Mouse (Mus musculus): ENCODE measurements around the gene Eng.

Eng gene

DNA sequence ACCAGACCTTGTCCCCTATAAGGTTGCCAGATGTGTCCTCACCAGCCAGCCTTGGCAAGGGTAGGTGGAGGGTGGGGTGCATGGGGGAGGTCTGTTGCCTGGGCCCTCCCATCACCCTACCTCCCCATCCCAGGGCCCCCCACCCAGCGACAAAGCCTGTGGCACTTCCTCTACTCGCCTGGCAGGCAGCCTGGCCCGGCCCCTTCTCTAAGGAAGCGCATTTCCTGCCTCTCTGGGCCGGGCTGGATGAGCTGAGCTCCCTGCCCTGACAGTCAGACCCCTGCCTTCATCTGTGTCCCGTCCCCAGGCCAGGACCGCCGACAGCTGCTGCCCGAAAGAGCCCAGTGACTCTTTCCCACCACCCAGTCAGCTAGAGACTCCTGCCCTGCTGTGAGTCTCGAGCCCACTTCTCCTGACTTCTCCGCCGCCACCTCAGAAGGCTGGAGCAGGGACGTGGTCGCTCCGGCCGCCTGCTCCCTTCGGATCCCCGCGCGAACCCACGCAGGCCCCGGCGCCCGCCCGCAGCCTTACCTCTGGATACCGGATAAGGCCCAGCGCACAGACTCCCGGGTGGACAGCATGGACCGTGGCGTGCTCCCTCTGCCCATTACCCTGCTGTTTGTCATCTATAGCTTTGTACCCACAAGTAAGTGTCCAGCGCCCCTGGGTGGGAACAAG is at the start of gene Eng:
TSS of gene Eng (plus strand) at position 217 of the 678 bp plus-strand sequence.
- peak; percentile 70 for DNase-seq (ENCODE audit: low spot score)

DNA sequence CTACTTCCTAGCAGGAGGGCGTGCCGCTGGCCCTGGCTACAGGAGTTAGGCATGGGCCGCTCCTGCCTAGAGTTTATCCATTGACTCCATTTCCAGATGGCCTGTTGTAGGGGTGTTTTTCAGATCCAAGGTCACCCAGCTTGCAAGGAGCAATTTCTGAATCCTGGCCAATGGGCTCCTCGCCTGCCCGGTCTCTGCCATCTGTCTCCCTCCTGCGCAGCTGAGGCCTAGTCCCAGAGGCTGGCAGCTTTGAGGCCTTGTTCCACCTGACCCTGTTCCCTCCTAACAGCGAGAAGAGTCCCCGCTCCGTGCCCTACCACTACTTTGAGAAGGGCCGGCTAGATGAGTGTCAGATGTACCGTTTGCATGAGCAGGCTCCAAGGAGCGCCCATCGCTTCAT is 49.7 kb upstream of the Eng start:
- peak; percentile 57 for DNase-seq (ENCODE audit: low spot score)

DNA sequence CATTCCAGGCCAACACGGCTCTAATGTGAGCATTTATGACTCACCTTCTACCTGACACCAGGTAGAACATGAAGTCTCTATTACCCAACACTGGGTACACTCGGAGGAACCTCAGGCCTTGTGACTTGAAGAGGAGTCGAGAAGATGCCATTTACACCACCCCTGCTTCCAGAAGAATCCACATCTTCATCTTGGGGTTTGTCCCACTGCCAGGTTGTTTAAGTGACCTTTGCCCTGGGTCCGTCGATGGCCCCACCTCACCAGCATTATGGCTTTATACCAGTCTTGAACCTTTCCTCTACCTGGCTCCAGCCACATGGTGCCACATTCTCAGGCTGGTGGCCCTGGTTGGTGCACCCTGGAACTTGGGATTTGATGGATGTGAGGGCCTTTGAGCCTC is 49.1 kb upstream of the Eng start:
- no peak for DNase-seq (ENCODE audit: low spot score)

DNA sequence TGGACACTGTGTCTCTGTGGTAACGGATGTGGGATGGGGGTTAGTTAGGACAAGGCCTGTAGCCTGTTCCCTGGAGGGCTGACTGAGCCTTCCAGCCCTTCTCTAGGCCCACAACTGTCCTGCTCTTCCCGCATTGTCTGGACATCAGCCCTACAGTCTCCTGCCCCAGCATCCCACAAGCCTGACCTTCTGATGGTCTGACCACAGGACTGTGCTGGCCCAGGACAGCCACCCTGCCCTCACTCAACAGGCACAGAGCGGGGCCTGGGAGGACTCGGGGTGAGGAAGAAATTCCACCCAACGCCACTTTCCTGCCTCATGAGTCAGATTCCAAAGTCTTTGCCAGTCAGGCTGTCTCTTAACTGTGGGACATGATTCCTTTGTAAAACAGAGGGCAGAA is 48.7 kb upstream of the Eng start:
- DNase-seq (ENCODE audit: low spot score), result no peak

DNA sequence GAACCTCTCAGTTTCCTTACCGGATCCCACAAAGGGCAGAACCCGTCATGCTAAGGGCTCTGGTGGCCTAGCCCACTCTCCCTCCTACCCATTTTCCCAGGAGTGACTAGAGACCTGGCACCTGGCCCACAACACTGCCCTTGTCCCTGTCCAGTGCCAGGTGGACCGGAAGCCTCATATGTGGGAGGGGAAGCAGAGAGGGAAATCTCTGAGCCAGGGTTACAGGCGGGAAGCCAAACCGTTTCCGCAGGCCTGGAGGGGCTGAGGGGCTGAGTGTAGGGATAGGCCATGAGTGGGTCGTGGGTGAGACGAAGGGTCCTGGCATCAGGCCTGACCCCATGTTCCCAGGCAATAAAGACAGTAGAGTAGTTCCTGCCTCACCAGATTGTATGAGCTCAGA is 47.9 kb upstream of the Eng start:
- DNase-seq (ENCODE audit: low spot score), result peak; percentile 73

DNA sequence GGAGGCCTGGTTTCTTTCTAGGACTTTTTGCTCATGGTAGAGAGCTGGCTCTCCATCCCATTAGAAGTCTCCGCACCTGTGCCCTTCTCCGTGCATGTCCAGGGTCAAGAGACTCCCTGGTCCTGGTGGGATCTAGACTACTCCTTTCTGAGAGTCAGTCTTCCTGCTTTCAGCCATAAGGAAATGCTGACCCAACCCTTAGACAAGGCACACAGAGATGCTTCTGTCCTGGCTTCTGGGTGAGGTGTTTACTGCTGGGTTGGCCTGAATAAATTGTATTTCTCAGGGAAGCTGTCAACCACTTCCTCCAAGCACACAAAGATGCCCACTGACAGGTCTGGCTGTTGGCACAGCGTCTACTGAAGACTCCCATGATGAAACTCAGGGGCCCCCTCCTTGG is 47.0 kb upstream of the Eng start, which contains the start of gene St6galnac6:
TSS of gene St6galnac6 (plus strand) at position 301 of the 400 bp plus-strand sequence.
- no peak for DNase-seq (ENCODE audit: low spot score)

DNA sequence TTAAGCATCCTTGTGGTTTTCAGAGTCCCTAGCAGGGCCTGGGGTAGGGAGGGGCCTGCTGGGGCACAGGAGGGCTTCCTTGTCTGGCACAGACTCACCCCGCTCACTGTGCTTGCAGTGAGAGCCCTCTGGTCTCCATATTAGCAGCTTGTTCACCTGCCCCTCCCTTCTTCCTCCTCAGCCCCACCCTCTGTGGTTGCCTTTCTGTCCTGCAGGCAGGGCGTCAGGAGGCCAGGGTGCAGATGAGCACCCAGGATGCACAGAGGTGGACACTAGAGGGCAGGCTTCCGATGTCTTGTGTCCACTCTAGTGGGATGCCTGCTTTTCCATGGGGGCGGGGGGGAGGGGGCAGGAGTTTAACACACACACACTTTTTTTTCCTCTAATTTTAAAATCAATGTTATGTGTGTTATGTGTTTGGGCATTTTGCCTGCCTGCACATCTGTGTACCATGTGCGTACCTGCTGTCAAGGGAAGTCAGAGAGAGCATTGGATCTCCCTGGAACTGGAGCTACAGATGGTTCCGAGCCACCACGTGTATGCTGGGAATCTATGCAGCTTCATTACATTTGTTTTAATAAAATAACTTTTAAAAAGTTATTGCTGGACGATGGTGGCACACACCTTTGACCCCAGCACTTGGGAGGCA is 44.9 kb upstream of the Eng start:
- DNase-seq (ENCODE audit: low spot score), result peak; percentile 75

DNA sequence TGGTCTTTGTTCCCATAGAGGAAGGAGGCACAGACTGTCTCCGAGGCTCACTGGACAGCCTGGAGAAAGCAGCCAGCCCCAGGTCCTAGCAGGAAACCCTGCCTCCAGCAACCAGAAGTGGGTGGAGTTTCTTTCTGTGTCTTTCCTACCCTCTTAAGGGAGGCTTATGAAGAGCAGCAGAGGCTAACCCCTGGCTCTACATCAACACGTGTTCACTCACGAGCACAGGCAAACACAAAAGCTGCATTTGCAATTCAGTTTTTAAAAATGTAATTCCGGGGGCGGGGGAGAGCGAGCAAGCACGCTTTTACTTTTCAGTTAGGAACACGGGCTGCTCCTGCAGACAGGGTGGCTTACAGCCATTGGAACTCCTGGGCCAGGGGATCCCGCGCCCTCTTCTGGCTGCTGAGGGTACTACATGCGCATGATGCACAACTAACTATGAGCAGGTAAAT is 43.8 kb upstream of the Eng start:
- DNase-seq (ENCODE audit: low spot score), result peak; percentile 94

DNA sequence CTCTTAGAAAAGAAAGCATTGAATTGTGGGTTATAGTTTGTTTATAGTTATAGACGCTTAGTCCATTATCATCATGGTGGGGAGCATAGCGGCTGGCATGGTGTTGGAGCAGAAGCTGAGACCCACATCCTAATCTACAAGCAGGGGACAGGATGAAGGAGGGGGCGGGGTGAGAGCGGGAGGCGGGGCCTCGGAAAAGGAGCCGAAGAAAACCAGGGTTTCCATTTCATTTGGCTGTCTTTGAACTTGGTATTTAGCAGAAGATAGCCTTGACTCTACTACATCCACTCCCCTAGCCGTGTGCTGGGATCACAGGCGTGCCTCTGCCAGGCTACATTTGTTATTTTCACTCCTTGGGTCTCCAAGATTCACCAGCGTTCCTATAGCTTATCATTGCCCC is 41.8 kb upstream of the Eng start:
- DNase-seq (ENCODE audit: low spot score), result no peak

DNA sequence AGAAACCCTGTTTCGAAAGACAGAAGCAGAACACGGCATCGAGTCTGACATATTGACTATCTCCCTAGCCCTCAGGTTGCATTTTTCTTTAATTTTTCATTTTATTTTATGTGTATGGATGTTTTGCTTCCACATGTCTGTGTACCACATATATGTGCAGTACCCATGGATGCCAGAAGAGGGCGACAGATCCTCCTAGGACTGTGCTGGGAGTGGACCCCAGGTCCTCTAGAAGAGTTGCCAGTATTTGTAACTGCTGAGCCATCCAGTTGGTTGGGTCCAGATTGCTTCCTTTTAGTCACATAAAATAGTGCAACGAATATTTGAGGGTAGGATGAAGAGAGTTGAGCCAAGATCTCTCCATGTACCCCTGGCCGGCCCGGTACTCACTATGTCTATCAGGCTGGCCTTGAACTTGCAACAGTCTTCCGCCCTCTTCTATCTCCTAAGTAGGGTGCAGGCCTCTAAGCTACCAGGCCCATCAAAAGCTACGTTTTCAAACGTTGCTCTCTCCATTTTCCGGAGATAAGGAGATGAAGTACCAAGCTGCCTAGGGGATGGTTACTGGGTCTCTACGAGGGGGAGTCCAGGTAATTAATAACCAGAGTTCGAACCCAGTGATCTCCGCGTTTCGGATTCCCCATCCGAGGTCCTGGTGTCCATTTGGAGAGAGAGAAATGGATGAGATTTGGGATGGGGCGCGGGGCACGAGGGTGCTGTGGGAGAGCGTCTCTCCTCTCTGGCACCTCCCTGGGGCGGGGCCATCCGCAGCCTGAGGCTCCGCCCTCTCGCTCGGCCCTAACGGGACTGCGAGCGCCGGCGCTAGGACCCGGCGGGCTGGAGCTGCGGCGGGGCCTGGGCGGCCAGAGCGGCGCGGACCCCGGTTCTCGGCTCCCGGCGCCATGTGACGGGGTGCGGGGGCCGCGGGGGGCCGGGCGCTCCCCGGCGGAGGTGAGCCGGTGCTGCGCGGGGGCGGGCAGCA is 39.9 kb upstream of the Eng start:
- DNase-seq (ENCODE audit: low spot score), result peak; percentile 96

DNA sequence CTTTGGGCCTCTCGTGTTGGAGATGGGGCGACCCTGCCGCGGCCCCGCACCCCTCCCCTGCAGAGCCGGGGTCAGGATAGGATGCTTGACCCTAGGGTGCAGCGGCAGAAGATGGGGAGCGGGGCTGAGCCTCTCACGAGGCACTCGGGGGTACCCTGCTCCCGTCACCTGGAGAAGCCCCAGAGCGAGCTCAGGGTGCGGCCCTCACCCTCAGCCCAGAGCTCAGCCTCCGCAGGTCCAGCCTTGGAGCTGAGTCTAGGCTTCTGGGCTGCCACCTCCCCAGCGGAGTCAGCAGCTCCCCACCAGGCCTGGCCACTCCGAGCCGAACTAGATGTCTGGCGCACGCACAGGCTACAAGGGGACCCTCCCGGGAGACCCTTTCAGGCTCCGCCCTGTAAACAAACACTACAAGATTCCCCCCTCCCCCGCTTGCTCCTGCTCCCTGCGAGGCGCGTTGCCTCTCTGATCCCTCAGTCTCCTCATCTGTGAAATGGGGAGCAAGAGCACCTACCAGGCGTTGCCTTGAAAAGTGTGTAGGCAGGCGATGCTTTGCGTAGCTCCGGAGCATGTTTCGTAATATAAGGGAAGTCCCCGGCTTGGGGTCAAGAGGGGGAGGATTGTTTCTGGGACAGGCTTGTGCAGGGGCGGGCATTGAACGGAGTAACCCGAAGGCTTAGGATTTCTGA is 39.0 kb upstream of the Eng start:
- DNase-seq (ENCODE audit: low spot score), result peak; percentile 74

DNA sequence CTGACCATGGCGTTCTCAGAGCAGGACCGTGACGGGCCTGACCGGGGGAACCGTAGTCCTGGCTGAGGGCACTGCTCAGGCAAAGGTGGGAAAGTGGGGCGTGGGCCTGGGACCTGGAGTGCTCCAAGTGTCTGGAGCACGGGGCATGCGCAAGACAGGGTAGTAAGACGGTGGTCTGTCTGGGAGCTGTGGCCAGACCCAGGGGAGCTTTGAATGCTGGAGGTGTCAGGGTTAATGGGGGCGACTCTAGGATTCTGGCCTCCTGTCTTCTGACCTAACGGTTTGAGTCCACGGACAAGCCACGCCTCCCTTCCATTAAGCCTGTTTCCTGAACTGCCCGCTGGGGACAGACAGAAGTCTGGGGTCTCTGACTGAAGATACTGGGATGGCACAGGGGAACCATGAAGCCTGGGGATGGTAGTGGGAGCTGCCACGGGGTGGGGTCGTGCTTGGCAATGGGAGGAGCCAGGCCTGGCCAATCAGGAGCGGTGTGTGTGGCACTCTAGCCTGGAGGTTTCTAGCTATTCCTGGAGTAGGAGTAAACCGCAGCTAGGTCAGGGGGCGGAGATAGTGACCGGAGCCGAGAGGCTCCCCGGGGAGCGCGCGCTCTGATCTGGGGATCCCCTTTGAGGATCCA is 38.1 kb upstream of the Eng start:
- DNase-seq (ENCODE audit: low spot score), result peak; percentile 78

DNA sequence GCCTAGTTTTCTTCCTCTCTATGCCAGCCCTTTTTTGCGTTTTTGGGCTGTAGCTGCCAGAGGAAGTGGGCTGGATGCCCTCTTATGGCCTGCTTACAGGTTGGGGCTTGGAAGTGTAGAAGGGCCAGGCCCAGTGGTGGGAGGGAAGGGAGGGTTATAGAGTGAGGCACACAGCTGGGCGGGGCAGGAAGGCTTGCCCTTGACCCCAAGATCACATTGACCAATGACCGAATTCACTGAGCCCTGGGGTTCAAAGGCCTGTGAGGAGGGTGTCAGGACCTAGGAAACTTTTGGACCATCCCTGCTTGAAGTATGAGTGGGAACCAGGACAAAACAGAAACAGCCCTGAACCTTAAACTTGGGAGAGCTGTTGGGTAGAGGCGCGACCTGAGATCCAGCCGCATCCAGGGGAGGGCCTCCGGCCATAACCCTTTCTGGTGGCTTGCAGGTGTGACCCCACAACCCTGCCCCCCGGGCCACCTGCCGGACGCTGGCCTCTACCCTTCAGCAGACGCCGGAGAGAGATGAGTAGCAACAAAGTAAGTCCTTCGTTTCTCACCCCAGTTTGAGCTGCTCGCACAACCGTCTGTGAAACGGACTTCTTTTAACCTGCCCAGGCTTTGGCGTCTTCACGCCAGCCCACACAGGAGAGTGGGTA is 37.5 kb upstream of the Eng start:
- peak; percentile 71 for DNase-seq (ENCODE audit: low spot score)

DNA sequence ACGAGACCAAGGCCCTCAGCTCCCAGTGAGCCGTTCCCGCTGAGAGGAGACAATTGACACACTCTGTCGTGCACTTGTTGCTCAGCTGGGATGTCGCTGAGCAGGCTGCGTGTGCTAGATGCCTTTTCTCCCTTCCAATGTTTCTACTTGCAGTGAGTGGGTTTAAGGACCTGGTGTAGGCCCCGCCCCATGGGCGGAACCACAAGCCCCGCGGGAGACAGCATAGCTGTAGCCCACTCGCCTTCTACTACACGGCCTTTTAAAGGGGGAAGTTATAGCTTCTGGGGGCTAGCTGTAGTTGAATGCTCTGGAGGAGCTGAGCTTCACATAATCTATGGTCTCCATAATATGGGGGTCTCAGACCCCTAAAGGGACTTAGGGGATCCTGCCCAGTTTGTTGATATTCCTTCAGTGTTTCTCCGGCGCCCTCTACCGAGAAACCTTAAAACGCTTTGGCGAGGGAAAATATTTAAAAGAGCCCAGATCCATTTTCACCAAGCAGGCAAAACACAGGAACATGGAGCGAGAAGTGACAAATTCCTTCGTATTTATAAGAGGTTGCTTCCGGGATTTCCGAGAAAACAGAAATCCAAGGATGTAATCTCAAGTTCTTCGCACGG is 35.7 kb upstream of the Eng start:
- peak; percentile 78 for DNase-seq (ENCODE audit: low spot score)

DNA sequence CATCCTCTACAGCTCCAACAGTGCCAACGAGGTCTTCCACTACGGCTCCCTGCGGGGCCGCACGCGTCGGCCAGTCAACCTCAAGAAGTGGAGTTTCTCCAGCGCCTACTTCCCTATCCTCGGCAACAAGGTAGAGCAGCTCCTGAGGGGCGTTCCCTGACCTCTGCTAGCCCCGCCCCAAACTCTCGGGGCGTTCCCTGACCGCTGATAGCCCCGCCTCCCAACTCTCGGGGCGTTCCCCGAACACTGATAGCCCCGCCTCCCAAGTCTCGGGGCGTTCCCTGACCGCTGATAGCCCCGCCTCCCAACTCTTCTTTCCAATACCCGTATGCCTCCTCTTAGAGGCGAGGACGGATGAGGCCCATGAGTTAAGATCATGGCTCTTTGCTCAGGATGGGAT is 34.1 kb upstream of the Eng start:
- peak; percentile 67 for DNase-seq (ENCODE audit: low spot score)

DNA sequence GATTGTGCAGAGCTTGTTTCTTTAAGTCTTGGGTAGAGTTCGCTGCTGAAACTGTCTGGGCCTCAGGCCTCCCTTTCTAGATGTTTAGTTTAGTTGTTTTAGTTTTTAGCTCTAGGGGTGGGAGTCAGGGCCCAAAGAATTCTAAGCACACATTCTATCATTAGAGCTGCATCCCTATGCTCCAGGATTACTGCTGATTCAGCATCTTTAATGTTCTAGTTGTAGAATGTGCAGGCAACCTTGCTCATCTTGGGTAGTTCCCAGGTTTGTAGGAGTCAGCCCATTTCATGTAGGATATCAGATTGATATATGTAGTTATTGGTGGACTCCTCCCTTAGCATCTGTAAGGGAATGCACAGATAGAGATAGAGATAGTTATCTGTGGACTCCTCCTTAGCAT is 29.3 kb upstream of the Eng start:
- DNase-seq (ENCODE audit: low spot score), result no peak

DNA sequence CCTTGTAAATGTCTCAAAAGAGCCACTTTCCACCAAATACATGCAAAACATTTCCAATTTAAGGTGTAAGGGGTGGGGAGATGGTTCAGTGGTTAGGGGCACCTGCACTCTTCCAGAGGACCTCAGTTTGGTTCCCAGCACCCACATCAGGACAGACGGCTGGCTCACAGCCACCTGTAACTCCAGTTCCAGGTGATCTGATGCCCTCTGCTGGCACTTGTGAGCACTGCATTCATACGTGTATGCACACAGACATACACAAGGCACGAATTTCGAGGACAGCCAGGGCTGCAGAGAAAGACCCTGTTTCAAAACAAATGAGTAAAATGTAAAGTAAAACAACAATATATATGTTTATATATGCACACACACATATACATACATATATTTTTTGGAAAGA is 28.8 kb upstream of the Eng start:
- DNase-seq (ENCODE audit: low spot score), result peak; percentile 59

DNA sequence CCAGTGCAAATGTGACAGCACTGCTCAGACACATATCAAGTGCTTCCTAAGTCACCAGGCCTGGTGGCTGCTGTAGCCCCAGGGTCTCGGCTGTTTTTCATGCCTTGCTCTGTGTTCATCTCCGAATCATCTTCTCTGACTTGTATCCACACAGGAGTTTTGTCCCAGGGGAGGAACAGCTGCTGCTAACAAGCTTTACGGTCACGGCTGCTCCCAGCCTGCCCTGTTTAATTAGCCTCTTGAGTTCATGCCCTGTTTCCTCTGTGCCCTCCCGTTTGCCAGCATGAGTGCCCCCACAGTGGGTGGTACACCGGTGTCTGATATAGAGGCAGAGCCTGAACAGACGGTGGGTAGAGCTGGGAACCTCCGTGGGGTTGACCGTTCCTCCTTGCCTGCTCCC is 28.3 kb upstream of the Eng start:
- no peak for DNase-seq (ENCODE audit: low spot score)

DNA sequence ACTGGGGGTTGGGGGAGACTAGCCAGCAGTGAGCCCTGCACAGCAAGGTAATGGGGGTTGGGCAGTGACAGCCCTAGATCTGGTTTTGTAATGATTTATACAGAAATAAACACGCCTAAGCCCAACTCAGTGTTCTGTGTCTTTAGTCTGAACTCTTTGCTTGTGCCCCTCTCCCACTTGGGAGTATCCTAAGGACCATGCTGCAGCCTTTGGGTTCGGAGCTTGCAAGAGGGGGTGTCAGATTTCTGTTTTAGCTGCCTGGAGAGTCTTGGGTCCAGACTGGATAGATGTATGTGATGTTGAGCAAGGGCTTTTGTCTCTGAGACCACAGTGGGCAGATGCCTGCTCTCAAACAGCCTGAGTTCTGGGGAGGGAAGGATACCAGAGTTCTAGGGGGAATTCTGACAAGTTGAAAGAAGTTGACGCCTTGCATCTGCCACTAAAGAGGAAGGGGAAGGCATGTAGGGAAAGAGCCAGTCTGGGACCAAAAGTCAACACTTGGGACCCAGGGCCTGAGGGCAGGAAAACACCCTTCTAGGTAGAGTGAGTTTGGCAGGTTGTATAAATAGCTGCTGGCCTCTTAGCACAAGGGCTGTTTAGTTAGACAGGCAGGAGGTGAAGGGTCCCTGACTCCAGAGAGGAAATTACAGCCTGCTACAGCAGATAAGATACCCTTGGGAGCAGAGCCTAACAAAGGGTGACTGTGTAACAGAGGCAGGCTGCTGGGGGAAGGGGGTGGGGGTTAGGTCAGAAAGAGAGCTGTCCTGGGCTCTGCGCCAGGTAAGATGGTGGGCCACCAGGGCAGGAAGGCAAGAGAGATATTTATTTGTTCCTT is 25.5 kb upstream of the Eng start:
- DNase-seq (ENCODE audit: low spot score), result peak; percentile 83

DNA sequence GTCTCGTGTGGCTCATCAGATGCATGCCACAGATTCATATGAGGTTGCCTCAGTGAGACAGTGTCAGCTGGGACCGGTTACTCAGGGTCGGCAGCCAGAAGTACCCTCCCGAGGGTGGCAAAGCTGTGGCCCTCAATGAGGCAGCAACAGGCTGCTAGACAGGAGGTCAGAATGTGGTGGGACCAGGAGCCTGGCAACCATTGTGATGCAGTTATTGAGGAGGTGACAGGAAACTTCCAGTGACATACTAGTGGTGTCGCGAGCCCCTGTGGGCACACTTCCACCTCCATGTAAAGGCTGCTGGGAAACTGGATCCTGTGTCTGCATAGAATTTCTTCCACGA is 24.9 kb upstream of the Eng start, which contains the start of gene Ak1:
TSS of gene Ak1 (plus strand) at position 242 of the 343 bp plus-strand sequence.
- no peak for DNase-seq (ENCODE audit: low spot score)

Data from testis, postnatal 10 days (tissue).